Mouse (Mus musculus) myocyte (in vitro differentiated cells): ENCODE measurements around the gene Clec10a.

Experiments used
- E2F4 ChIP-seq: IDR thresholded peaks from one replicate; pipeline ENCODE4 v1.6.1; 2011; ENCODE audit warnings: mild to moderate bottlenecking, control low read depth, moderate library complexity; ENCODE audit not compliant: insufficient read depth
- MAX ChIP-seq: IDR thresholded peaks from one replicate; pipeline ENCODE4 v1.6.1; 2011; ENCODE audit warnings: low read depth, mild to moderate bottlenecking, control low read depth
- MYOD1 ChIP-seq, 3 experiments: IDR thresholded peaks; one replicate each; pipeline ENCODE4 v1.6.1; 2011; ENCODE audit warnings: control low read depth in 2 of 3, low read depth in 2 of 3, mild to moderate bottlenecking in 2 of 3, moderate library complexity in 1 of 3; ENCODE audit not compliant: insufficient read length in 2 of 3, control insufficient read depth in 1 of 3
- MYOG ChIP-seq, 3 experiments: IDR thresholded peaks; one replicate each; pipeline ENCODE4 v1.6.1; 2011; ENCODE audit warnings: control low read depth in 2 of 3, low read depth in 2 of 3, mild to moderate bottlenecking in 2 of 3; ENCODE audit not compliant: insufficient read length in 2 of 3, control insufficient read depth in 1 of 3, insufficient read depth in 1 of 3
- POLR2A ChIP-seq: IDR thresholded peaks from one replicate; pipeline ENCODE4 v1.6.1; 2011; ENCODE audit warnings: low read depth, mild to moderate bottlenecking, control low read depth, moderate library complexity; ENCODE audit not compliant: insufficient read length
- POLR2AphosphoS2 ChIP-seq: IDR thresholded peaks from one replicate; pipeline ENCODE4 v1.6.1; 2011; ENCODE audit warnings: low read depth, control low read depth; ENCODE audit not compliant: insufficient read length
- REST ChIP-seq: IDR thresholded peaks from one replicate; pipeline ENCODE4 v1.6.1; 2011; ENCODE audit warnings: mild to moderate bottlenecking, control low read depth, moderate library complexity; ENCODE audit not compliant: insufficient read depth, insufficient read length
- TCF12 ChIP-seq: IDR thresholded peaks from one replicate; pipeline ENCODE4 v1.6.1; 2011; ENCODE audit warnings: mild to moderate bottlenecking, control low read depth; ENCODE audit not compliant: poor library complexity, insufficient read depth, severe bottlenecking
- USF1 ChIP-seq: IDR thresholded peaks from one replicate; pipeline ENCODE4 v1.6.1; 2011; ENCODE audit warnings: low read depth, mild to moderate bottlenecking, control low read depth, moderate library complexity

- no peak for TF ChIP-seq POLR2AphosphoS2
- no peak for TF ChIP-seq TCF12
- TF ChIP-seq POLR2A = no peak
- TF ChIP-seq USF1 = no peak
- TF ChIP-seq MYOD1 (IDR thresholded peaks at IDR 0.05; ENCODE audit: control insufficient read depth in 1 of 3, insufficient read length in 2 of 3, low read depth in 2 of 3) = no peak
- TF ChIP-seq MYOG (IDR thresholded peaks at IDR 0.05; ENCODE audit: control insufficient read depth in 1 of 3, insufficient read depth in 1 of 3, insufficient read length in 2 of 3, low read depth in 2 of 3) = no peak
- TF ChIP-seq MAX = no peak
- TF ChIP-seq REST = no peak
- no peak for TF ChIP-seq E2F4
Observed at GRCm38 (mm10) chr11:70212896-70213295, 56.9 kb downstream of the Clec10a start.
